Mouse (Mus musculus): ENCODE measurements around the gene Klhl21. TPM values are rescaled to one million over a fixed set of nuclear protein-coding genes. Genes with fewer than 3 reads are reported as not detected.

Gene Klhl21
- polyA plus RNA-seq, 1 experiment from 2014 or later, result 10.6 TPM

Other genes starting within 250 kb of the Klhl21 start
- 70.2 and 75.7 TPM in 2 replicates for gene Camta1, start 146.9 kb upstream of the Klhl21 start, polyA plus RNA-seq (2015; fragmentation: Nextera tagmentation; extraction: Ambion mirVana)
- gene Dnajc11, start 75.1 kb upstream of the Klhl21 start, polyA plus RNA-seq (2015; fragmentation: Nextera tagmentation; extraction: Ambion mirVana), result 73.2 and 75.6 TPM in 2 replicates
- 31.2 and 32.0 TPM in 2 replicates for gene Thap3, start 19.8 kb upstream of the Klhl21 start, polyA plus RNA-seq (2015; fragmentation: Nextera tagmentation; extraction: Ambion mirVana)
- gene Phf13, start 12.5 kb upstream of the Klhl21 start, polyA plus RNA-seq (2015; fragmentation: Nextera tagmentation; extraction: Ambion mirVana), result 20.4 and 21.0 TPM in 2 replicates
- gene Zbtb48, start 18.9 kb downstream of the Klhl21 start, polyA plus RNA-seq (2015; fragmentation: Nextera tagmentation; extraction: Ambion mirVana), result 15.6 and 19.0 TPM in 2 replicates
- gene Tas1r1, start 29.8 kb downstream of the Klhl21 start, polyA plus RNA-seq (2015; fragmentation: Nextera tagmentation; extraction: Ambion mirVana), result 0.19 and 0.44 TPM in 2 replicates
- 31.3 and 31.7 TPM in 2 replicates for gene Nol9, start 30.5 kb downstream of the Klhl21 start, polyA plus RNA-seq (2015; fragmentation: Nextera tagmentation; extraction: Ambion mirVana)
- gene Plekhg5, start 63.7 kb downstream of the Klhl21 start, polyA plus RNA-seq (2015; fragmentation: Nextera tagmentation; extraction: Ambion mirVana), result 11.0 and 12.9 TPM in 2 replicates
- 1.4 and 1.5 TPM in 2 replicates for gene Tnfrsf25, start 107.1 kb downstream of the Klhl21 start, polyA plus RNA-seq (2015; fragmentation: Nextera tagmentation; extraction: Ambion mirVana)
- 29.2 and 30.8 TPM in 2 replicates for gene Espn, start 143.6 kb downstream of the Klhl21 start, polyA plus RNA-seq (2015; fragmentation: Nextera tagmentation; extraction: Ambion mirVana)
- 0.30 and 0.42 TPM in 2 replicates for gene Hes2, start 150.1 kb downstream of the Klhl21 start, polyA plus RNA-seq (2015; fragmentation: Nextera tagmentation; extraction: Ambion mirVana)
- 57.8 and 60.0 TPM in 2 replicates for gene Acot7, start 169.3 kb downstream of the Klhl21 start, polyA plus RNA-seq (2015; fragmentation: Nextera tagmentation; extraction: Ambion mirVana)